ENCODE assay signal across 13 mouse cellular contexts in genomic region chr7:25151009-25151408, GRCm38 (mm10). TPM values are rescaled to one million over a fixed set of nuclear protein-coding genes. Genes with fewer than 3 reads are reported as not detected.
A peak's percentile ranks its signal among the peaks of the same experiment; 100 is the strongest.
DNase-seq lines count a peak whose midpoint lies in the region; ATAC-seq and TF ChIP-seq lines count a peak whose summit lies in the region.
"Had no signal": no experiment of that assay in that cellular context is flagged by ENCODE, and none has a peak within 500 bp of the region (broad histone marks: within the 10 kb centered on the region; RNA-seq: fewer than 3 reads in every experiment).

No protein-coding gene starts in this region.

- peak; percentile 67 for DNase-seq in embryonic facial prominence, embryonic 10.5 days (ENCODE audit: low spot score)
- DNase-seq in Muller cell, postnatal 12 days (ENCODE audit: inconsistent ontology term): no peak
- DNase-seq in spleen, adult 18-20 months: no peak
- no peak for DNase-seq in heart, postnatal 25 days (ENCODE audit: low spot score)
- DNase-seq: heart, postnatal 4 days; liver, embryonic 13.5 days; right cerebral cortex, adult 18-20 months had no signal

- no peaks in the 10 kb centered on the region for H3K36me3 ChIP-seq in ES-Bruce4 (ENCODE audit: control insufficient read depth, insufficient read depth, low read length, poor library complexity, severe bottlenecking)
- no peaks in the 10 kb centered on the region for H3K36me3 ChIP-seq in embryonic facial prominence, embryonic 10.5 days (replicated peaks)
- H3K36me3 ChIP-seq in hindbrain, embryonic 12.5 days: no peaks in the 10 kb centered on the region
- H3K36me3 ChIP-seq in midbrain, embryonic 13.5 days: no peaks in the 10 kb centered on the region
- H3K36me3 ChIP-seq in heart, embryonic 12.5 days: no peaks in the 10 kb centered on the region
- H3K36me3 ChIP-seq: liver, embryonic 13.5 days had no signal

- TF ChIP-seq EP300 in ES-Bruce4 (IDR thresholded peaks at IDR 0.05; ENCODE audit: insufficient read depth, low read depth, low read length): 0 out of 2 replicates have a peak, but pooled peaks have one; percentile 35

- H3K27ac ChIP-seq in ES-Bruce4 (ENCODE audit: insufficient read depth, low read length): no peak overlapping the region
- peak overlapping the region; percentile 78 for H3K27ac ChIP-seq in embryonic facial prominence, embryonic 10.5 days (replicated peaks)
- peak overlapping the region; percentile 86 for H3K27ac ChIP-seq in hindbrain, embryonic 12.5 days
- peak overlapping the region; percentile 96 for H3K27ac ChIP-seq in midbrain, embryonic 13.5 days
- no peak overlapping the region for H3K27ac ChIP-seq in heart, embryonic 12.5 days (ENCODE audit: poor library complexity, severe bottlenecking)
- H3K27ac ChIP-seq: liver, embryonic 13.5 days had no signal

- intact Hi-C loops in heart, postnatal 25 days (cut with DNase I): no loop called here

- H3K4me1 ChIP-seq in ES-Bruce4 (ENCODE audit: control insufficient read depth, insufficient read depth, low read length): peaks cover 13% of the 10 kb centered on the region
- peaks cover 66% of the 10 kb centered on the region for H3K4me1 ChIP-seq in embryonic facial prominence, embryonic 10.5 days
- peaks cover 70% of the 10 kb centered on the region for H3K4me1 ChIP-seq in hindbrain, embryonic 12.5 days
- peaks cover 67% of the 10 kb centered on the region for H3K4me1 ChIP-seq in midbrain, embryonic 13.5 days (replicated peaks)
- peaks cover 9% of the 10 kb centered on the region for H3K4me1 ChIP-seq in heart, embryonic 12.5 days (replicated peaks)

- H3K27me3 ChIP-seq in ES-Bruce4 (ENCODE audit: control insufficient read depth, insufficient read depth, low read length, poor library complexity, severe bottlenecking): no peaks in the 10 kb centered on the region
- H3K27me3 ChIP-seq in embryonic facial prominence, embryonic 10.5 days (replicated peaks; ENCODE audit: low read depth, poor library complexity, severe bottlenecking): peaks cover 91% of the 10 kb centered on the region
- H3K27me3 ChIP-seq in hindbrain, embryonic 12.5 days: peaks cover 16% of the 10 kb centered on the region; the same call in 1 of the 2 replicates
- no peaks in the 10 kb centered on the region for H3K27me3 ChIP-seq in midbrain, embryonic 13.5 days
- peaks cover 91% of the 10 kb centered on the region for H3K27me3 ChIP-seq in heart, embryonic 12.5 days (replicated peaks)

- TF ChIP-seq CTCF in ES-Bruce4 (IDR thresholded peaks at IDR 0.05; ENCODE audit: low read depth, low read length): no peak

- under 1% methylated on average over 7 of the region's 7 CpGs for WGBS in embryonic facial prominence, embryonic 10.5 days
- WGBS in hindbrain, embryonic 12.5 days: 2% methylated on average over 7 of the region's 7 CpGs
- WGBS in midbrain, embryonic 13.5 days: under 1% methylated on average over 7 of the region's 7 CpGs
- 5% methylated on average over 7 of the region's 7 CpGs for WGBS in heart, embryonic 12.5 days

- peak overlapping the region; percentile 43 for H3K4me2 ChIP-seq in hindbrain, embryonic 12.5 days (replicated peaks)
- peak overlapping the region; percentile 48 for H3K4me2 ChIP-seq in midbrain, embryonic 13.5 days (replicated peaks)
- no peak overlapping the region for H3K4me2 ChIP-seq in heart, embryonic 12.5 days
- H3K4me2 ChIP-seq: liver, embryonic 13.5 days had no signal

- H3K9ac ChIP-seq in ES-Bruce4 (ENCODE audit: low read depth, poor library complexity, severe bottlenecking): no peak overlapping the region
- peak overlapping the region; percentile 50 for H3K9ac ChIP-seq in hindbrain, embryonic 12.5 days
- peak overlapping the region; percentile 61 for H3K9ac ChIP-seq in midbrain, embryonic 13.5 days (replicated peaks)
- no peak overlapping the region for H3K9ac ChIP-seq in heart, embryonic 12.5 days
- H3K9ac ChIP-seq: liver, embryonic 13.5 days had no signal

- H3K4me3 ChIP-seq in ES-Bruce4 (ENCODE audit: low read depth, low read length): no peak overlapping the region
- H3K4me3 ChIP-seq in embryonic facial prominence, embryonic 10.5 days: peak overlapping the region; percentile 27
- peak overlapping the region; percentile 3; the same call in 1 of the 2 replicates for H3K4me3 ChIP-seq in hindbrain, embryonic 12.5 days
- H3K4me3 ChIP-seq in midbrain, embryonic 13.5 days (replicated peaks): peak overlapping the region; percentile 21
- no peak overlapping the region for H3K4me3 ChIP-seq in heart, embryonic 12.5 days
- H3K4me3 ChIP-seq: liver, embryonic 13.5 days; megakaryocyte, embryonic 14.5 days had no signal

- TF ChIP-seq POLR2A in ES-Bruce4 (IDR thresholded peaks at IDR 0.05; ENCODE audit: insufficient read depth, low read length): no peak

- H3K9me3 ChIP-seq in ES-Bruce4 (replicated peaks; ENCODE audit: control insufficient read depth, insufficient read depth, low read length, poor library complexity, severe bottlenecking): no peaks in the 10 kb centered on the region
- no peaks in the 10 kb centered on the region for H3K9me3 ChIP-seq in embryonic facial prominence, embryonic 10.5 days
- H3K9me3 ChIP-seq in hindbrain, embryonic 12.5 days (replicated peaks): no peaks in the 10 kb centered on the region
- no peaks in the 10 kb centered on the region for H3K9me3 ChIP-seq in midbrain, embryonic 13.5 days
- no peaks in the 10 kb centered on the region for H3K9me3 ChIP-seq in heart, embryonic 12.5 days (replicated peaks)
- H3K9me3 ChIP-seq: liver, embryonic 13.5 days; megakaryocyte, embryonic 14.5 days had no signal

- ATAC-seq in hindbrain, embryonic 12.5 days (ENCODE audit: low FRiP score): peak; percentile 49
- ATAC-seq in midbrain, embryonic 13.5 days: peak; percentile 28; the same call in 1 of the 2 replicates
- no peak for ATAC-seq in heart, embryonic 12.5 days (ENCODE audit: insufficient number of reproducible peaks, low FRiP score)
- ATAC-seq: activated CD4-positive, CD25-positive, alpha-beta regulatory T cell, adult 4 months had no signal

RNA-seq across cellular contexts. Expression of gene Pou2f2, which starts 28.5 kb away (rescaled TPM):
- polyA plus RNA-seq in ES-Bruce4 (2011; ENCODE audit: insufficient read depth, insufficient read length, low read depth, missing spikeins): 1.8 and 2.1 TPM in 2 replicates
- polyA plus RNA-seq in embryonic facial prominence, embryonic 10.5 days (2016; fragmentation: Nextera tagmentation; extraction: Ambion mirVana): 4.9 and 6.2 TPM in 2 replicates
- 38.6 and 40.3 TPM in 2 replicates for polyA plus RNA-seq in hindbrain, embryonic 12.5 days (2016; fragmentation: Nextera tagmentation; extraction: Ambion mirVana)
- 56.2 and 62.0 TPM in 2 replicates for polyA plus RNA-seq in midbrain, embryonic 13.5 days (2015; fragmentation: Nextera tagmentation; extraction: Ambion mirVana)
- polyA plus RNA-seq in heart, embryonic 12.5 days (2016; fragmentation: Nextera tagmentation; extraction: Ambion mirVana): 0.54 and 0.81 TPM in 2 replicates
- total RNA-seq in heart, postnatal 25 days (2021): under 1 TPM; 0.60 to 0.61 TPM

Comparison
In these comparisons a context has a peak if more than half of its experiments do, and no peak if none do; other contexts are left out.
1. H3K27ac ChIP-seq: peak in embryonic facial prominence, embryonic 10.5 days (single experiment), hindbrain, embryonic 12.5 days (single experiment) and midbrain, embryonic 13.5 days (single experiment); none in ES-Bruce4 (single experiment) and heart, embryonic 12.5 days (single experiment).
2. H3K4me3 ChIP-seq: peak in embryonic facial prominence, embryonic 10.5 days (single experiment), hindbrain, embryonic 12.5 days (single experiment) and midbrain, embryonic 13.5 days (single experiment); none in ES-Bruce4 (single experiment) and heart, embryonic 12.5 days (single experiment).
3. H3K9ac ChIP-seq: peak in hindbrain, embryonic 12.5 days (single experiment) and midbrain, embryonic 13.5 days (single experiment); none in ES-Bruce4 (single experiment) and heart, embryonic 12.5 days (single experiment).